Mouse (Mus musculus): ENCODE data around the gene Ptprk. TPM values are rescaled to one million over a fixed set of nuclear protein-coding genes. Genes with fewer than 3 reads are reported as not detected.

The Ptprk gene
- polyA plus RNA-seq, 1 experiment from 2014 or later: 22.1 TPM

- H3K27me3 ChIP-seq (ENCODE audit: insufficient read depth, poor library complexity, severe bottlenecking): no peaks in the 10 kb centered on the region
- no peak overlapping the region for H3K4me3 ChIP-seq
- no peak overlapping the region for H3K27ac ChIP-seq
- H3K36me3 ChIP-seq: no peaks in the 10 kb centered on the region
- H3K4me1 ChIP-seq (replicated peaks): peaks cover 5% of the 10 kb centered on the region; the same call in 1 of the 2 replicates
- no peak for DNase-seq (ENCODE audit: low spot score)
- H3K9me3 ChIP-seq: no peaks in the 10 kb centered on the region
- 91% methylated on average over 2 of the region's 2 CpGs for WGBS
Measured at GRCm38 (mm10) chr10:28566828-28567227, 492.2 kb downstream of the Ptprk start.

- WGBS: 94% methylated on average over 3 of the region's 3 CpGs
- H3K27me3 ChIP-seq (ENCODE audit: insufficient read depth, poor library complexity, severe bottlenecking): no peaks in the 10 kb centered on the region
- no peak overlapping the region for H3K4me3 ChIP-seq
- no peaks in the 10 kb centered on the region for H3K36me3 ChIP-seq
- peaks cover 5% of the 10 kb centered on the region; the same call in 1 of the 2 replicates for H3K4me1 ChIP-seq (replicated peaks)
- no peak overlapping the region for H3K27ac ChIP-seq
- no peaks in the 10 kb centered on the region for H3K9me3 ChIP-seq
- no peak for DNase-seq (ENCODE audit: low spot score)
Measured at GRCm38 (mm10) chr10:28567441-28567840, 492.8 kb downstream of the Ptprk start.

- H3K4me1 ChIP-seq (replicated peaks): peaks cover 5% of the 10 kb centered on the region; the same call in 1 of the 2 replicates
- WGBS: 93% methylated on average over 5 of the region's 5 CpGs
- no peak overlapping the region for H3K27ac ChIP-seq
- no peak overlapping the region for H3K4me3 ChIP-seq
- no peaks in the 10 kb centered on the region for H3K36me3 ChIP-seq
- no peaks in the 10 kb centered on the region for H3K9me3 ChIP-seq
- H3K27me3 ChIP-seq (ENCODE audit: insufficient read depth, poor library complexity, severe bottlenecking): no peaks in the 10 kb centered on the region
- DNase-seq (ENCODE audit: low spot score): no peak
Measured at GRCm38 (mm10) chr10:28568047-28568446, 493.4 kb downstream of the Ptprk start.

- 75% methylated on average over 5 of the region's 5 CpGs for WGBS
- no peak overlapping the region for H3K4me3 ChIP-seq
- peaks cover 7% of the 10 kb centered on the region for H3K36me3 ChIP-seq
- no peaks in the 10 kb centered on the region for H3K9me3 ChIP-seq
- no peak overlapping the region for H3K27ac ChIP-seq
- no peak for DNase-seq (ENCODE audit: low spot score)
- H3K4me1 ChIP-seq (replicated peaks): no peaks in the 10 kb centered on the region
- no peaks in the 10 kb centered on the region for H3K27me3 ChIP-seq (ENCODE audit: insufficient read depth, poor library complexity, severe bottlenecking)
Measured at GRCm38 (mm10) chr10:28579596-28579995, 505.0 kb downstream of the Ptprk start.

GRCm38 (mm10) chr10:28586565-28587138, 512.0 kb downstream of the Ptprk start:
- H3K4me3 ChIP-seq: no peak overlapping the region
- H3K9me3 ChIP-seq: no peaks in the 10 kb centered on the region
- DNase-seq (ENCODE audit: low spot score): no peak
- no peaks in the 10 kb centered on the region for H3K4me1 ChIP-seq (replicated peaks)
- WGBS: 62% methylated on average over 4 of the region's 4 CpGs
- peaks cover 6% of the 10 kb centered on the region for H3K36me3 ChIP-seq
- H3K27ac ChIP-seq: no peak overlapping the region
- no peaks in the 10 kb centered on the region for H3K27me3 ChIP-seq (ENCODE audit: insufficient read depth, poor library complexity, severe bottlenecking)

- no peak for DNase-seq (ENCODE audit: low spot score)
- Histone ChIP-seq H3K4me1 (replicated peaks) (no peaks in the 10 kb centered on the region), H3K27me3 (ENCODE audit: insufficient read depth, poor library complexity, severe bottlenecking) (no peaks in the 10 kb centered on the region), H3K9me3 (no peaks in the 10 kb centered on the region), H3K36me3 (peaks cover 7% of the 10 kb centered on the region; the same call in 1 of the 2 replicates), H3K27ac (no peak overlapping the region), H3K4me3 (no peak overlapping the region)
- 92% methylated on average over 4 of the region's 4 CpGs for WGBS
Measured at GRCm38 (mm10) chr10:28588401-28588800, 513.8 kb downstream of the Ptprk start.

GRCm38 (mm10) chr10:28590822-28591221, 516.2 kb downstream of the Ptprk start:
- DNase-seq (ENCODE audit: low spot score): no peak
- H3K4me1 ChIP-seq (replicated peaks): no peaks in the 10 kb centered on the region
- WGBS: 91% methylated on average over 3 of the region's 3 CpGs
- no peak overlapping the region for H3K27ac ChIP-seq
- peaks cover 7% of the 10 kb centered on the region; the same call in 1 of the 2 replicates for H3K36me3 ChIP-seq
- no peak overlapping the region for H3K4me3 ChIP-seq
- H3K27me3 ChIP-seq (ENCODE audit: insufficient read depth, poor library complexity, severe bottlenecking): no peaks in the 10 kb centered on the region
- no peaks in the 10 kb centered on the region for H3K9me3 ChIP-seq

- Histone ChIP-seq H3K36me3 (peaks cover 7% of the 10 kb centered on the region; the same call in 1 of the 2 replicates), H3K4me1 (replicated peaks) (no peaks in the 10 kb centered on the region), H3K9me3 (no peaks in the 10 kb centered on the region), H3K27ac (no peak overlapping the region), H3K4me3 (no peak overlapping the region), H3K27me3 (ENCODE audit: insufficient read depth, poor library complexity, severe bottlenecking) (no peaks in the 10 kb centered on the region)
- 76% methylated on average over 3 of the region's 4 CpGs for WGBS
- DNase-seq (ENCODE audit: low spot score): no peak
Measured at GRCm38 (mm10) chr10:28593566-28594292, 519.1 kb downstream of the Ptprk start.

DNA sequence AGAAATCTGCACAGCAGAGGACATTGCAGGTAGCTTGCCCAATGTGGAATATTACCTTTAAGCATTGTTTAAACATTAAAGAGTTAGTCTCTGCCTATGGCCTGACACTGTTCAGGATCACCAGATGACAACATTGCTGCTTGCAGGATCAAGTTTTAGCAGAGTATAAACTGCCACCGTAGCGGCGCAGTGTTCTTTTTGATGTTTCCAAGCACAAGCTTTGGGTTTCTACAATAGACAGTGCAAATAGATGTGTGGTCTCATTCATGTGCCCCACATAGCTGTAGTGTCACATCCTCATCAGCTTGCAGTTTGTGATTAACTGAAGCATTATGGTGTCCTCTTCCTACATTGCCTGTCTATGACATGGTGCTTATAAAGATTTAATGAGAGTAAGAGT, 522.3 kb downstream of the Ptprk start:
- no peak for DNase-seq (ENCODE audit: low spot score)
- 95% methylated on average over 3 of the region's 3 CpGs for WGBS

DNA sequence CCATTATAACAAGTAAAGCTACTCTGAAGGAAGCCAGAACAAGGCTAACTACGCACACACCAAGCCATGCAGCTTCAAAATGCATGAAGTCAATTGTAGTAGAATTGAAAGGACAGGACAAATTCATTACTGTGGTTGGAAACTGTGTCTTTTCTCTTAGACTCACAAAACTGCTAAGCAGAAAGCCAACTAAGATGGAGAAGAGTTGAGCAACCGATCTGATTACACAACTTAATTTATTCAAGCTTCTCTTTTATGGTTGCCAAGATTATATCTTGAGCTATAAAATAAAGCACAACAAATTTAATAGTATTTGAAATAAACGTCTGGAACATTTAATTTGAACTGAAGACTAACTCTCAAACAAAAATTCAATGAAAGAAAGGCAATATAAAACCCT, 534.5 kb downstream of the Ptprk start:
- Histone ChIP-seq H3K4me1 (replicated peaks) (no peaks in the 10 kb centered on the region), H3K4me3 (no peak overlapping the region), H3K9me3 (no peaks in the 10 kb centered on the region), H3K27ac (no peak overlapping the region), H3K36me3 (no peaks in the 10 kb centered on the region), H3K27me3 (ENCODE audit: insufficient read depth, poor library complexity, severe bottlenecking) (no peaks in the 10 kb centered on the region)
- DNase-seq (ENCODE audit: low spot score): no peak
- WGBS: 85% methylated on average over 3 of the region's 3 CpGs

More for the DNA sequence above, 522.3 kb downstream of the Ptprk start:
- no peak overlapping the region for H3K27ac ChIP-seq
- no peak overlapping the region for H3K4me3 ChIP-seq
- H3K9me3 ChIP-seq: no peaks in the 10 kb centered on the region
- H3K36me3 ChIP-seq: peaks cover 5% of the 10 kb centered on the region; the same call in 1 of the 2 replicates
- H3K4me1 ChIP-seq (replicated peaks): no peaks in the 10 kb centered on the region
- no peaks in the 10 kb centered on the region for H3K27me3 ChIP-seq (ENCODE audit: insufficient read depth, poor library complexity, severe bottlenecking)

DNA sequence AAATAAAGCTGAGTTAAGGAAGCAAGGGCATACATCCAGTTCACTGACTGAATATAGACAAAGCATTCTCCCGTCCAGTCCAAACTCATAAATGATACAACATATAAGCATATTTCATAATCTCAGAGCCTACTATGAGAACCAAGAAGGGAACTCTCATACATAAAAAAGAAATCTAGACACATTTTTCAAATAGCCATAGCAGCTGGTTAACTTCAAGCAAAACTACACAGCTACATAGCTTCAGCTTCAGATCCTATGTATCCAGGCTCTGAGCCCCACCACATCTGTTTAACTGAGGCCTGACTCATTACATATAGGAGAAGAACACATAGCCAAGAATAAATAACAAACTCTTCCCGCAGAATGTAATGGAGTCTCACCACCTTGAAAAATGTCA, 539.8 kb downstream of the Ptprk start:
- no peaks in the 10 kb centered on the region for H3K36me3 ChIP-seq
- H3K4me1 ChIP-seq (replicated peaks): no peaks in the 10 kb centered on the region
- no peaks in the 10 kb centered on the region for H3K27me3 ChIP-seq (ENCODE audit: insufficient read depth, poor library complexity, severe bottlenecking)
- 90% methylated on average over 2 of the region's 2 CpGs for WGBS
- H3K9me3 ChIP-seq: no peaks in the 10 kb centered on the region
- DNase-seq (ENCODE audit: low spot score): no peak
- no peak overlapping the region for H3K4me3 ChIP-seq
- H3K27ac ChIP-seq: no peak overlapping the region

GRCm38 (mm10) chr10:28617203-28617602, 542.6 kb downstream of the Ptprk start:
- WGBS: 97% methylated on average over 7 of the region's 7 CpGs
- no peaks in the 10 kb centered on the region for H3K27me3 ChIP-seq (ENCODE audit: insufficient read depth, poor library complexity, severe bottlenecking)
- H3K4me1 ChIP-seq (replicated peaks): no peaks in the 10 kb centered on the region
- H3K9me3 ChIP-seq: no peaks in the 10 kb centered on the region
- no peaks in the 10 kb centered on the region for H3K36me3 ChIP-seq
- DNase-seq (ENCODE audit: low spot score): no peak
- no peak overlapping the region for H3K4me3 ChIP-seq
- H3K27ac ChIP-seq: no peak overlapping the region

GRCm38 (mm10) chr10:28618002-28618401, 543.4 kb downstream of the Ptprk start:
- H3K36me3 ChIP-seq: no peaks in the 10 kb centered on the region
- no peaks in the 10 kb centered on the region for H3K9me3 ChIP-seq
- H3K4me3 ChIP-seq: no peak overlapping the region
- DNase-seq (ENCODE audit: low spot score): no peak
- H3K27me3 ChIP-seq (ENCODE audit: insufficient read depth, poor library complexity, severe bottlenecking): no peaks in the 10 kb centered on the region
- H3K27ac ChIP-seq: no peak overlapping the region
- WGBS: 80% methylated on average over 2 of the region's 2 CpGs
- H3K4me1 ChIP-seq (replicated peaks): no peaks in the 10 kb centered on the region

Measured in hindbrain, embryonic 10.5 days (tissue).